Mouse (Mus musculus): Measurements from ENCODE around the gene Ppp1cc. TPM values are rescaled to one million over a fixed set of nuclear protein-coding genes. Genes with fewer than 3 reads are reported as not detected.

Ppp1cc gene
- total RNA-seq (2014; fragmentation: Nextera tagmentation) (269 and 270 TPM in 2 replicates), total RNA-seq (2017) (293 and 329 TPM in 2 replicates), polyA plus RNA-seq (2012) (148 and 214 TPM in 2 replicates)

GRCm38 (mm10) chr5:122157827-122158381 lies at the start of gene Ppp1cc:
Gene Ppp1cc, plus strand, starts transcription at chr5:122158278.
- Histone ChIP-seq H3K4me3 (ENCODE audit: low read depth, low read length) (peak within 1 kb of the TSS; percentile 81), H3K4me1 (ENCODE audit: insufficient read depth, low read depth, low read length) (peaks cover 50% of the 10 kb centered on the region)
- no peak for TF ChIP-seq GATA1 (IDR thresholded peaks at IDR 0.05; ENCODE audit: borderline replicate concordance, low read length)
- TF ChIP-seq GATA2 (IDR thresholded peaks at IDR 0.05; ENCODE audit: borderline replicate concordance, low read depth, low read length), result no peak
- TF ChIP-seq POLR2AphosphoS5 (IDR thresholded peaks at IDR 0.05; ENCODE audit: insufficient replicate concordance, low read depth, low read length), result no peak
- TF ChIP-seq CTCF (IDR thresholded peaks at IDR 0.05; ENCODE audit: low read depth, low read length), result no peak
- TF ChIP-seq TAL1 (conservative IDR thresholded peaks at IDR 0.05; ENCODE audit: low read depth, low read length), result no peak

GRCm38 (mm10) chr5:122109325-122110060 lies 48.6 kb upstream of the Ppp1cc start:
- Histone ChIP-seq H3K4me3 (ENCODE audit: low read depth, low read length) (no peak overlapping the region), H3K27me3 (ENCODE audit: insufficient read depth, low read length) (peaks cover 25% of the 10 kb centered on the region), H3K4me1 (ENCODE audit: insufficient read depth, low read depth, low read length) (no peaks in the 10 kb centered on the region), H3K9me3 (replicated peaks) (no peaks in the 10 kb centered on the region), H3K36me3 (replicated peaks) (no peaks in the 10 kb centered on the region)
- DNase-seq (ENCODE audit: low spot score) (no peak), ATAC-seq (ENCODE audit: extremely low read depth, insufficient number of reproducible peaks, low FRiP score, poor library complexity, severe bottlenecking) (no peak)
- TF ChIP-seq POLR2AphosphoS5 (IDR thresholded peaks at IDR 0.05; ENCODE audit: insufficient replicate concordance, low read depth, low read length) (no peak), GATA2 (IDR thresholded peaks at IDR 0.05; ENCODE audit: borderline replicate concordance, low read depth, low read length) (no peak), CTCF (IDR thresholded peaks at IDR 0.05; ENCODE audit: low read depth, low read length) (no peak), TAL1 (conservative IDR thresholded peaks at IDR 0.05; ENCODE audit: low read depth, low read length) (no peak), GATA1 (IDR thresholded peaks at IDR 0.05; ENCODE audit: borderline replicate concordance, low read length) (no peak)

More at GRCm38 (mm10) chr5:122157827-122158381, at the start of gene Ppp1cc:
- H3K36me3 ChIP-seq (replicated peaks), result peaks cover 35% of the 10 kb centered on the region
- no peaks in the 10 kb centered on the region for H3K9me3 ChIP-seq (replicated peaks)
- peaks cover 4% of the 10 kb centered on the region; the same call in 1 of the 2 replicates for H3K27me3 ChIP-seq (ENCODE audit: insufficient read depth, low read length)
- peak; percentile 92 for DNase-seq (ENCODE audit: low spot score)
- ATAC-seq (ENCODE audit: extremely low read depth, insufficient number of reproducible peaks, low FRiP score, poor library complexity, severe bottlenecking), result peak; percentile 67

GRCm38 (mm10) chr5:122110625-122111024 lies 47.5 kb upstream of the Ppp1cc start:
- no peak for ATAC-seq (ENCODE audit: extremely low read depth, insufficient number of reproducible peaks, low FRiP score, poor library complexity, severe bottlenecking)
- no peak overlapping the region for H3K4me3 ChIP-seq (ENCODE audit: low read depth, low read length)
- peaks cover 28% of the 10 kb centered on the region for H3K27me3 ChIP-seq (ENCODE audit: insufficient read depth, low read length)
- H3K9me3 ChIP-seq (replicated peaks), result no peaks in the 10 kb centered on the region
- TF ChIP-seq CTCF (IDR thresholded peaks at IDR 0.05; ENCODE audit: low read depth, low read length), result no peak
- TF ChIP-seq GATA2 (IDR thresholded peaks at IDR 0.05; ENCODE audit: borderline replicate concordance, low read depth, low read length), result no peak
- DNase-seq (ENCODE audit: low spot score), result no peak
- no peaks in the 10 kb centered on the region for H3K4me1 ChIP-seq (ENCODE audit: insufficient read depth, low read depth, low read length)
- no peaks in the 10 kb centered on the region for H3K36me3 ChIP-seq (replicated peaks)

DNA sequence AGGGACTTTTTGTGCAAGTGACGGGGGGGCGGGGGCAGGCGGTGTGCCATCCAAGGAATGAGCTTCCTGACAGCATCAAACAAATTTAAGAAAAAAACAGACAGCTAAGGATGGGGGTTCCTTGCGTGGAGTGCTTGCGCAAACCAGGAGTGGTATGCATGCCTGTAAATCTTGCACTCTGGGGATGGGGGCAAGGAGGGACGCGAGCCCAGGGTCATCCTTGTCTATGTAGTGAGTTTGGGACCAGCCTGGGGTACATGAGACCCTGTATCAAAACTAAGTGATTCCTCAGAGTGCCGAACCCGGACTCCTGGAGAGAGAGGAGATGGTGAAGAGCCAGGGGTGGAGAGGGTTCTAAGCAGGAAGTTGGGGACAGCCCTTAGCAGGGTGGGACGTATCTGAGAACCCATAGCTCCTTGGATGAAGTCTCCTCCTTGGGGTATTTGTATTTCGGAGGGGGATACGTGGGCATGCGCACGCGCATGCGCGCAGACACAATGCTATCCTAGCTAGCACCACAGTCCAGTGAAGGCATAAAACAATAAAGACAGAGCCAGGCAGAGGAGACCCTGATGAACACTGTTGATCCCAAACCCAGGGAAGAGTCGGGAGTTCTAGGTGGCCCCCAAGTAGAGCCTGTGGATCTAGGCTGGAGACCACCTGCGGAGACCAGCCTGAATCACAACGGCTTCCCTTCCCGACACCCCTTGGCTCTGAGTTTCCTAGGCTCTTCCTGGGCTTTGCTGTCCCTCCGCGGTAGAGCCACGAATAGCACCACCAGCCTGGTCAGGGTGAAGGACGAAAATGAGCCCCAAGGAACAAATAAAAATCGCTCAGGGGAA lies 46.8 kb upstream of the Ppp1cc start:
- Histone ChIP-seq H3K9me3 (replicated peaks) (peaks cover 3% of the 10 kb centered on the region), H3K27me3 (ENCODE audit: insufficient read depth, low read length) (peaks cover 28% of the 10 kb centered on the region), H3K4me1 (ENCODE audit: insufficient read depth, low read depth, low read length) (no peaks in the 10 kb centered on the region), H3K36me3 (replicated peaks) (no peaks in the 10 kb centered on the region), H3K4me3 (ENCODE audit: low read depth, low read length) (no peak overlapping the region)
- DNase-seq (ENCODE audit: low spot score), result no peak
- no peak for ATAC-seq (ENCODE audit: extremely low read depth, insufficient number of reproducible peaks, low FRiP score, poor library complexity, severe bottlenecking)
- TF ChIP-seq TAL1 (conservative IDR thresholded peaks at IDR 0.05; ENCODE audit: low read depth, low read length) (no peak), GATA1 (IDR thresholded peaks at IDR 0.05; ENCODE audit: borderline replicate concordance, low read length) (no peak), POLR2AphosphoS5 (IDR thresholded peaks at IDR 0.05; ENCODE audit: insufficient replicate concordance, low read depth, low read length) (no peak), CTCF (IDR thresholded peaks at IDR 0.05; ENCODE audit: low read depth, low read length) (no peak), GATA2 (IDR thresholded peaks at IDR 0.05; ENCODE audit: borderline replicate concordance, low read depth, low read length) (no peak)

DNA sequence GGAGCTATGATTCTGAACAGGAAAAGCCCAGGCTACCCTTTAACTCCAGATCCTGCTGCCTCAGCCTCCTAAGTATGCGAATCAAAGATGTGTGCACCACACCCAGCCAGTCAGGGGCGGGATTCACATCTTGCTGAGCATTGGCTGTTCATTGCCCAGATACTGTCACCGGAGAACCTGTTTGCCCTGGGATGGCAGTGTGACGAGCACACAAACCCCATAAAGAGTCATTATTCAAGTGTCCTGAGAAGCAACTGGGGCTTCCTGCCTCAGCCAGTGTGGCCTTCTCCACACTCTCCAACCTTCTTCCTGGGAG lies 46.2 kb upstream of the Ppp1cc start:
- TF ChIP-seq GATA1 (IDR thresholded peaks at IDR 0.05; ENCODE audit: borderline replicate concordance, low read length) (no peak), GATA2 (IDR thresholded peaks at IDR 0.05; ENCODE audit: borderline replicate concordance, low read depth, low read length) (no peak), POLR2AphosphoS5 (IDR thresholded peaks at IDR 0.05; ENCODE audit: insufficient replicate concordance, low read depth, low read length) (no peak)
- no peaks in the 10 kb centered on the region for H3K4me1 ChIP-seq (ENCODE audit: insufficient read depth, low read depth, low read length)
- ATAC-seq (ENCODE audit: extremely low read depth, insufficient number of reproducible peaks, low FRiP score, poor library complexity, severe bottlenecking) (no peak), DNase-seq (ENCODE audit: low spot score) (no peak)
- H3K36me3 ChIP-seq (replicated peaks), result no peaks in the 10 kb centered on the region
- no peak overlapping the region for H3K4me3 ChIP-seq (ENCODE audit: low read depth, low read length)
- H3K9me3 ChIP-seq (replicated peaks), result peaks cover 3% of the 10 kb centered on the region
- H3K27me3 ChIP-seq (ENCODE audit: insufficient read depth, low read length), result peaks cover 28% of the 10 kb centered on the region

DNA sequence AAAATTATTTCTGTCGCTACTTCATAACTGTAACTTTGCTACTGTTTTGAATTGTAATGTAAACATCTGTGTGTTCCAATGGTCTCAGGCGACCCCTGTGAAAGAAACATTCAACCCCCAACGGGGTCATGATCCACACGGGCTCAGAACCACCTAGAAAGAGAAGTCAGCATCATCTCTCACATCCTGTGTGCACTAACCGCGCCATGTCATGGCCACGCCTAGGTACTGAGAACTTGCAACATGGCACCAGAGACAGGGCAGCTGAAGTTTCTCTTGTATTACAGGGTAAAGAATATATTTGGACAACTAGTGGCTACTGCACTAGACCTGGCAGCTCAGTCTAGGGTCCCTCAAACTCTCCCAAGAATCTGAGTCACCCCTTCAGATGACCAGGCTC lies 44.6 kb upstream of the Ppp1cc start:
- Histone ChIP-seq H3K36me3 (replicated peaks) (no peaks in the 10 kb centered on the region), H3K27me3 (ENCODE audit: insufficient read depth, low read length) (peaks cover 28% of the 10 kb centered on the region), H3K4me3 (ENCODE audit: low read depth, low read length) (no peak overlapping the region), H3K9me3 (replicated peaks) (peaks cover 3% of the 10 kb centered on the region), H3K4me1 (ENCODE audit: insufficient read depth, low read depth, low read length) (no peaks in the 10 kb centered on the region)
- no peak for TF ChIP-seq TAL1 (conservative IDR thresholded peaks at IDR 0.05; ENCODE audit: low read depth, low read length)
- TF ChIP-seq GATA1 (IDR thresholded peaks at IDR 0.05; ENCODE audit: borderline replicate concordance, low read length), result no peak
- TF ChIP-seq CTCF (IDR thresholded peaks at IDR 0.05; ENCODE audit: low read depth, low read length), result no peak
- TF ChIP-seq POLR2AphosphoS5 (IDR thresholded peaks at IDR 0.05; ENCODE audit: insufficient replicate concordance, low read depth, low read length), result no peak
- TF ChIP-seq GATA2 (IDR thresholded peaks at IDR 0.05; ENCODE audit: borderline replicate concordance, low read depth, low read length), result no peak
- ATAC-seq (ENCODE audit: extremely low read depth, insufficient number of reproducible peaks, low FRiP score, poor library complexity, severe bottlenecking), result no peak
- no peak for DNase-seq (ENCODE audit: low spot score)
